Mouse (Mus musculus): ENCODE results near the gene Zdhhc7. TPM values are rescaled to one million over a fixed set of nuclear protein-coding genes. Genes with fewer than 3 reads are reported as not detected.
A peak's percentile ranks its signal among the peaks of the same experiment; 100 is the strongest.

The Zdhhc7 gene
- polyA plus RNA-seq, 1 experiment from 2014 or later, result 32.7 TPM

GRCm38 (mm10) chr8:120113306-120113705 lies 12.0 kb upstream of the Zdhhc7 start:
- ATAC-seq (ENCODE audit: insufficient number of reproducible peaks, low FRiP score, low TSS enrichment, low read depth), result no peak
- H3K4me3 ChIP-seq, result peak overlapping the region; percentile 71
- no peaks in the 10 kb centered on the region for H3K36me3 ChIP-seq
- H3K9ac ChIP-seq, result peak overlapping the region; percentile 44; the same call in 1 of the 2 replicates
- no peaks in the 10 kb centered on the region for H3K9me3 ChIP-seq
- 5% methylated on average over 10 of the region's 10 CpGs for WGBS
- peak overlapping the region; percentile 98 for H3K4me2 ChIP-seq
- H3K27me3 ChIP-seq, result peaks cover 41% of the 10 kb centered on the region
- peak overlapping the region; percentile 90 for H3K27ac ChIP-seq
- H3K4me1 ChIP-seq, result peaks cover 13% of the 10 kb centered on the region

- Histone ChIP-seq H3K4me1 (peaks cover 13% of the 10 kb centered on the region), H3K27ac (no peak overlapping the region), H3K36me3 (no peaks in the 10 kb centered on the region)
Measured at GRCm38 (mm10) chr8:120112535-120112934, 11.3 kb upstream of the Zdhhc7 start.

GRCm38 (mm10) chr8:120111382-120111781 lies 10.1 kb upstream of the Zdhhc7 start:
- ATAC-seq (ENCODE audit: insufficient number of reproducible peaks, low FRiP score, low TSS enrichment, low read depth), result no peak
- 70% methylated on average over 4 of the region's 4 CpGs for whole genome bisulfite sequencing
- H3K4me1 ChIP-seq, result peaks cover 13% of the 10 kb centered on the region

More at GRCm38 (mm10) chr8:120112535-120112934, 11.3 kb upstream of the Zdhhc7 start:
- Histone ChIP-seq H3K9me3 (no peaks in the 10 kb centered on the region), H3K4me3 (no peak overlapping the region), H3K9ac (no peak overlapping the region), H3K4me2 (no peak overlapping the region), H3K27me3 (peaks cover 33% of the 10 kb centered on the region)
- no peak for ATAC-seq (ENCODE audit: insufficient number of reproducible peaks, low FRiP score, low TSS enrichment, low read depth)
- 84% methylated on average over 5 of the region's 5 CpGs for WGBS

GRCm38 (mm10) chr8:120110966-120111365 lies 9.7 kb upstream of the Zdhhc7 start:
- H3K4me3 ChIP-seq, result no peak overlapping the region
- H3K4me2 ChIP-seq, result no peak overlapping the region
- WGBS, result 85% methylated on average over 4 of the region's 4 CpGs
- no peaks in the 10 kb centered on the region for H3K9me3 ChIP-seq
- no peak for ATAC-seq (ENCODE audit: insufficient number of reproducible peaks, low FRiP score, low TSS enrichment, low read depth)
- H3K27me3 ChIP-seq, result peaks cover 19% of the 10 kb centered on the region
- no peak overlapping the region for H3K27ac ChIP-seq
- no peak overlapping the region for H3K9ac ChIP-seq
- H3K4me1 ChIP-seq, result peaks cover 13% of the 10 kb centered on the region
- H3K36me3 ChIP-seq, result no peaks in the 10 kb centered on the region

More at GRCm38 (mm10) chr8:120111382-120111781, 10.1 kb upstream of the Zdhhc7 start:
- Histone ChIP-seq H3K27me3 (peaks cover 22% of the 10 kb centered on the region), H3K9ac (no peak overlapping the region), H3K9me3 (no peaks in the 10 kb centered on the region), H3K4me2 (no peak overlapping the region), H3K36me3 (no peaks in the 10 kb centered on the region), H3K27ac (no peak overlapping the region), H3K4me3 (no peak overlapping the region)

GRCm38 (mm10) chr8:120109149-120109548 lies 7.9 kb upstream of the Zdhhc7 start:
- Histone ChIP-seq H3K9me3 (no peaks in the 10 kb centered on the region), H3K27ac (no peak overlapping the region), H3K4me3 (no peak overlapping the region), H3K9ac (no peak overlapping the region), H3K36me3 (0 out of 2 replicates have a peak, but pooled peaks cover 2% of the 10 kb centered on the region), H3K4me2 (no peak overlapping the region), H3K4me1 (peaks cover 5% of the 10 kb centered on the region), H3K27me3 (peaks cover under 1% of the 10 kb centered on the region)
- ATAC-seq (ENCODE audit: insufficient number of reproducible peaks, low FRiP score, low TSS enrichment, low read depth), result no peak
- 28% methylated on average over 3 of the region's 3 CpGs for WGBS

- 66% methylated on average over 9 of the region's 9 CpGs for WGBS
- Histone ChIP-seq H3K27me3 (no peaks in the 10 kb centered on the region), H3K4me1 (peaks cover 22% of the 10 kb centered on the region), H3K4me3 (no peak overlapping the region), H3K36me3 (peaks cover 8% of the 10 kb centered on the region; the same call in 1 of the 2 replicates), H3K27ac (no peak overlapping the region), H3K9me3 (no peaks in the 10 kb centered on the region), H3K4me2 (no peak overlapping the region), H3K9ac (no peak overlapping the region)
- no peak for ATAC-seq (ENCODE audit: insufficient number of reproducible peaks, low FRiP score, low TSS enrichment, low read depth)
Measured at GRCm38 (mm10) chr8:120104721-120105272, 3.5 kb upstream of the Zdhhc7 start.

GRCm38 (mm10) chr8:120103916-120104315 lies 2.6 kb upstream of the Zdhhc7 start:
- no peak overlapping the region for H3K9ac ChIP-seq
- H3K4me2 ChIP-seq, result no peak overlapping the region
- H3K27ac ChIP-seq, result no peak overlapping the region
- WGBS, result 86% methylated on average over 9 of the region's 9 CpGs
- H3K36me3 ChIP-seq, result peaks cover 8% of the 10 kb centered on the region; the same call in 1 of the 2 replicates
- no peaks in the 10 kb centered on the region for H3K9me3 ChIP-seq
- H3K27me3 ChIP-seq, result no peaks in the 10 kb centered on the region
- H3K4me1 ChIP-seq, result peaks cover 28% of the 10 kb centered on the region
- ATAC-seq (ENCODE audit: insufficient number of reproducible peaks, low FRiP score, low TSS enrichment, low read depth), result no peak
- no peak overlapping the region for H3K4me3 ChIP-seq

- H3K4me1 ChIP-seq, result peaks cover 28% of the 10 kb centered on the region
- H3K4me2 ChIP-seq, result peak overlapping the region; percentile 81
- H3K9me3 ChIP-seq, result no peaks in the 10 kb centered on the region
- H3K36me3 ChIP-seq, result peaks cover 8% of the 10 kb centered on the region; the same call in 1 of the 2 replicates
- WGBS, result 2% methylated on average over 25 of the region's 25 CpGs
- H3K4me3 ChIP-seq, result peak overlapping the region; percentile 88
- H3K27ac ChIP-seq, result peak overlapping the region; percentile 93
- H3K9ac ChIP-seq, result peak overlapping the region; percentile 84
- H3K27me3 ChIP-seq, result no peaks in the 10 kb centered on the region
- ATAC-seq (ENCODE audit: insufficient number of reproducible peaks, low FRiP score, low TSS enrichment, low read depth), result no peak
Measured at GRCm38 (mm10) chr8:120100388-120101067, 754 bp downstream of the Zdhhc7 start.

- ATAC-seq (ENCODE audit: insufficient number of reproducible peaks, low FRiP score, low TSS enrichment, low read depth), result no peak
- no peak overlapping the region for H3K9ac ChIP-seq
Measured at GRCm38 (mm10) chr8:120096486-120096885, 4.8 kb downstream of the Zdhhc7 start.

GRCm38 (mm10) chr8:120094801-120095200 lies 6.5 kb downstream of the Zdhhc7 start:
- Histone ChIP-seq H3K9ac (no peak overlapping the region), H3K27me3 (no peaks in the 10 kb centered on the region), H3K27ac (no peak overlapping the region), H3K4me1 (peaks cover 11% of the 10 kb centered on the region; the same call in 1 of the 2 replicates), H3K4me2 (no peak overlapping the region), H3K36me3 (peaks cover 37% of the 10 kb centered on the region), H3K4me3 (no peak overlapping the region), H3K9me3 (no peaks in the 10 kb centered on the region)
- no peak for ATAC-seq (ENCODE audit: insufficient number of reproducible peaks, low FRiP score, low TSS enrichment, low read depth)
- WGBS, result 86% methylated on average over 10 of the region's 10 CpGs

More at GRCm38 (mm10) chr8:120096486-120096885, 4.8 kb downstream of the Zdhhc7 start:
- Histone ChIP-seq H3K4me3 (no peak overlapping the region), H3K27ac (no peak overlapping the region), H3K4me2 (no peak overlapping the region), H3K4me1 (peaks cover 18% of the 10 kb centered on the region), H3K9me3 (no peaks in the 10 kb centered on the region), H3K27me3 (no peaks in the 10 kb centered on the region), H3K36me3 (peaks cover 22% of the 10 kb centered on the region)
- WGBS, result 62% methylated on average over 2 of the region's 2 CpGs

GRCm38 (mm10) chr8:120093103-120093502 lies 8.2 kb downstream of the Zdhhc7 start:
- ATAC-seq (ENCODE audit: insufficient number of reproducible peaks, low FRiP score, low TSS enrichment, low read depth), result no peak
- Histone ChIP-seq H3K36me3 (peaks cover 43% of the 10 kb centered on the region), H3K9ac (no peak overlapping the region), H3K4me1 (0 out of 2 replicates have a peak, but pooled peaks cover 4% of the 10 kb centered on the region), H3K27me3 (no peaks in the 10 kb centered on the region), H3K27ac (no peak overlapping the region), H3K4me2 (no peak overlapping the region), H3K4me3 (no peak overlapping the region), H3K9me3 (no peaks in the 10 kb centered on the region)
- WGBS, result 89% methylated on average over 3 of the region's 3 CpGs

- Histone ChIP-seq H3K9ac (no peak overlapping the region), H3K36me3 (peaks cover 64% of the 10 kb centered on the region), H3K4me2 (no peak overlapping the region), H3K4me1 (0 out of 2 replicates have a peak, but pooled peaks cover 4% of the 10 kb centered on the region), H3K27ac (no peak overlapping the region), H3K27me3 (no peaks in the 10 kb centered on the region), H3K4me3 (no peak overlapping the region), H3K9me3 (no peaks in the 10 kb centered on the region)
- WGBS, result 92% methylated on average over 3 of the region's 3 CpGs
- ATAC-seq (ENCODE audit: insufficient number of reproducible peaks, low FRiP score, low TSS enrichment, low read depth), result no peak
Measured at GRCm38 (mm10) chr8:120091032-120091431, 10.2 kb downstream of the Zdhhc7 start.

Data from limb, embryonic 15.5 days (tissue).